Mouse (Mus musculus) testis, adult 2 months (tissue): Measurements from ENCODE around the gene Pcdh17. TPM values are rescaled to one million over a fixed set of nuclear protein-coding genes. Genes with fewer than 3 reads are reported as not detected.

Experiments used
- H3K27ac ChIP-seq: fragments of 200-500 bp; 2 replicates; pipeline ENCODE4 v1.5.1; 2012; ENCODE audit warnings: low read depth, low read length; ENCODE audit not compliant: control insufficient read depth, insufficient read depth
- H3K27me3 ChIP-seq: fragments of 200-500 bp; 2 replicates; pipeline ENCODE4 v1.6.1; 2012; ENCODE audit warnings: mild to moderate bottlenecking, low read length, moderate library complexity; ENCODE audit not compliant: control insufficient read depth, insufficient read depth
- H3K36me3 ChIP-seq: fragments of 200-500 bp; 2 replicates; pipeline ENCODE4 v1.6.1; 2012; ENCODE audit warnings: mild to moderate bottlenecking, low read length; ENCODE audit not compliant: control insufficient read depth, insufficient read depth
- H3K4me1 ChIP-seq: fragments of 200-500 bp; 2 replicates; pipeline ENCODE4 v1.6.1; 2012; ENCODE audit warnings: low read length; ENCODE audit not compliant: control insufficient read depth, insufficient read depth
- H3K4me3 ChIP-seq: fragments of 200-500 bp; 2 replicates; pipeline ENCODE4 v1.5.1; 2012; ENCODE audit warnings: low read depth, mild to moderate bottlenecking, low read length, moderate library complexity, mixed read lengths; ENCODE audit not compliant: control insufficient read depth
- CTCF ChIP-seq: fragments of 200-500 bp; IDR thresholded peaks from 2 replicates; pipeline ENCODE4 v1.5.1; 2012; ENCODE audit warnings: low read depth, mild to moderate bottlenecking, inconsistent platforms, low read length, moderate library complexity; ENCODE audit not compliant: control insufficient read depth, insufficient read depth, insufficient replicate concordance
- POLR2A ChIP-seq: fragments of 200-500 bp; IDR thresholded peaks from 2 replicates; pipeline ENCODE4 v1.6.1; 2012; ENCODE audit warnings: low read depth, mild to moderate bottlenecking, inconsistent platforms, low read length, moderate library complexity; ENCODE audit not compliant: control insufficient read depth
- polyA plus RNA-seq: library from polyadenylated mRNA; depleted of rRNA; stranded (reverse); fragments of >200 nt; gene quantifications from 2 replicates; pipeline ENCODE4 v1.2.3, GENCODE M21; 2012

The Pcdh17 gene
- polyA plus RNA-seq, 1 experiment = 1.8 TPM

- TF ChIP-seq CTCF (no peak), POLR2A (no peak)
- H3K4me1 ChIP-seq = no peaks in the 10 kb centered on the region
- H3K36me3 ChIP-seq = no peaks in the 10 kb centered on the region
- H3K27me3 ChIP-seq = no peaks in the 10 kb centered on the region
- H3K4me3 ChIP-seq = no peak overlapping the region
- H3K27ac ChIP-seq = no peak overlapping the region
Observed at GRCm38 (mm10) chr14:84551546-84551945, 108.2 kb downstream of the Pcdh17 start.

DNA sequence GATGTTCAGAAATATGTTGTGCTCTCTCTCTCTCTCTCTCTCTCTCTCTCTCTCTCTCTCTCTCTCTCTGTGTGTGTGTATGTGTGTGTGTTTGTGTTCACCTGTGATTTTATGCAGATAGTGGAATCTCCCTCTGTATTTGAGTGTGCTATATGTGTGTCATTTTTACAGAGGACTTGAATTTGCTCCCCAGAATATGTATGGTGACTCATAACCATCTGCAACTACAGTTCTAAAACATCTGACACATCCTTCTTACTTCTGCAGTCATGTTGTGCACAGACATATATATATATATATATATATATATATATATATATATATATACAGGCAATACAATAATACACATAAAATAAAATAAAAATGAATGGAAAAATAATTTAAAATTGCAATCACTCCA, 127.7 kb downstream of the Pcdh17 start:
- TF ChIP-seq POLR2A = no peak
- no peak for TF ChIP-seq CTCF
- no peaks in the 10 kb centered on the region for H3K4me1 ChIP-seq
- H3K4me3 ChIP-seq = no peak overlapping the region
- H3K36me3 ChIP-seq = no peaks in the 10 kb centered on the region
- H3K27me3 ChIP-seq = no peaks in the 10 kb centered on the region
- no peak overlapping the region for H3K27ac ChIP-seq
